Mouse (Mus musculus) midbrain, embryonic 10.5 days (tissue): ENCODE data around the gene Ehd4. TPM values are rescaled to one million over a fixed set of nuclear protein-coding genes. Genes with fewer than 3 reads are reported as not detected.

ENCODE experiments used
- DNase-seq: peaks from one replicate; pipeline ENCODE4 v3.0.0-alpha.2; 2017; ENCODE audit warnings: low spot score
- H3K27ac ChIP-seq: fragments of 300-500 bp; sonication (generic); replicated peaks from 2 replicates; pipeline ENCODE4 v1.5.1; 2016; ENCODE audit warnings: mild to moderate bottlenecking
- H3K27me3 ChIP-seq: fragments of 300-500 bp; sonication (generic); 2 replicates; pipeline ENCODE4 v1.6.1; 2016; ENCODE audit warnings: low read depth, mild to moderate bottlenecking; ENCODE audit not compliant: poor library complexity, severe bottlenecking
- H3K36me3 ChIP-seq: fragments of 300-500 bp; sonication (generic); 2 replicates; pipeline ENCODE4 v1.6.1; 2016; ENCODE audit warnings: mild to moderate bottlenecking, moderate library complexity
- H3K4me1 ChIP-seq: fragments of 300-500 bp; sonication (generic); 2 replicates; pipeline ENCODE4 v1.6.1; 2016
- H3K4me3 ChIP-seq: fragments of 300-500 bp; sonication (generic); 2 replicates; pipeline ENCODE4 v1.5.1; 2016; ENCODE audit warnings: mild to moderate bottlenecking, moderate library complexity
- H3K9me3 ChIP-seq: fragments of 300-500 bp; sonication (generic); replicated peaks from 2 replicates; pipeline ENCODE4 v1.6.1; 2016; ENCODE audit warnings: mild to moderate bottlenecking
- WGBS: fragments of 180-500 bp; shearing (Covaris S2); methylation state at CpG from one replicate; pipeline ENCODE4 v1.1.7; 2016; 5-methylcytosine and 5-hydroxymethylcytosine counted together
- polyA plus RNA-seq: library from polyadenylated mRNA; unstranded; fragments of >200 nt; fragmentation: Nextera tagmentation; extraction: Ambion mirVana; gene quantifications from 2 replicates; pipeline ENCODE4 v1.2.1, GENCODE M21; 2016

The Ehd4 gene
- polyA plus RNA-seq, 1 experiment from 2014 or later: 35.9 TPM

DNA sequence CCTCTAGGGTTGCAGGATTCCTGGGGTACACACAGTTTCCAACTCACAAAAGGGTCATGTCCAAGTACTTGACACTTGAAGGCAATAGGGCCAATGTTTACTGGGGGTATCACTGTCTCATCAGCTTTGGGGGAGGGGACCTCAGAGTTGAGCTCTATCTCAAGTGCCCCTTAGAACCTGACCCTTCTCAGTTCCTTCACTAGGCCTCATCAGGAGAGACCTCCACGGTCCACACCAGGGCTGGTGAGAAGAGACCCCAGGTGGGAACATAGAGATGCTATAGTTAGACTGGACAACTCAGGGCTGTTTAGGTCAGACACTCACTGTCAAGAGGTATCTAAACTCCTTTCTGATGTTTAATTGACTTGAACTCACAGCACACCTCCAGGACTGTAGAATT lies 15.3 kb downstream of the Ehd4 start:
- no peaks in the 10 kb centered on the region; the same call in 1 of the 2 replicates for H3K4me1 ChIP-seq
- 95% methylated on average over 1 of the region's 1 CpGs for WGBS
- DNase-seq: no peak
- H3K27me3 ChIP-seq: no peaks in the 10 kb centered on the region; the same call in 1 of the 2 replicates
- no peak overlapping the region for H3K4me3 ChIP-seq
- no peaks in the 10 kb centered on the region for H3K9me3 ChIP-seq
- no peak overlapping the region for H3K27ac ChIP-seq
- no peaks in the 10 kb centered on the region for H3K36me3 ChIP-seq

DNA sequence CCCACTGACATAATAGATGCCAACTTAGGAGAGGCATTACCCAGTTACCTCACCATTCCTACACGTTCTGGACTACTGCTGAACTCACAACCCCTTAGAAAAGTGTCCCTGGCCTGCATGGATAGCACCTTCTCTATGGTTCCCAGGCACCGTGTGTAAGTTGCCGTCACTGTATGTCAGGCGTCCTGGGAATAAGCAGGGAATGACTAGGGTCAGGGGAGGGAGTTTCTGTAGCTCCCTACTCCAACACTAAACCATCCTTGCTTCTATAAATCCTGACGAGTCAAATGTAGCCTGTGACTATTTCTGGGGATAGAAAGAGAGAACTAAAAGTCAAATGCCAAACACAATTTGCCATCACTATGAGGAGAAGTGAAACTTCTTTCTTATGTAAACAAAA lies 17.1 kb downstream of the Ehd4 start:
- WGBS: 74% methylated on average over 5 of the region's 5 CpGs
- no peaks in the 10 kb centered on the region; the same call in 1 of the 2 replicates for H3K4me1 ChIP-seq

DNA sequence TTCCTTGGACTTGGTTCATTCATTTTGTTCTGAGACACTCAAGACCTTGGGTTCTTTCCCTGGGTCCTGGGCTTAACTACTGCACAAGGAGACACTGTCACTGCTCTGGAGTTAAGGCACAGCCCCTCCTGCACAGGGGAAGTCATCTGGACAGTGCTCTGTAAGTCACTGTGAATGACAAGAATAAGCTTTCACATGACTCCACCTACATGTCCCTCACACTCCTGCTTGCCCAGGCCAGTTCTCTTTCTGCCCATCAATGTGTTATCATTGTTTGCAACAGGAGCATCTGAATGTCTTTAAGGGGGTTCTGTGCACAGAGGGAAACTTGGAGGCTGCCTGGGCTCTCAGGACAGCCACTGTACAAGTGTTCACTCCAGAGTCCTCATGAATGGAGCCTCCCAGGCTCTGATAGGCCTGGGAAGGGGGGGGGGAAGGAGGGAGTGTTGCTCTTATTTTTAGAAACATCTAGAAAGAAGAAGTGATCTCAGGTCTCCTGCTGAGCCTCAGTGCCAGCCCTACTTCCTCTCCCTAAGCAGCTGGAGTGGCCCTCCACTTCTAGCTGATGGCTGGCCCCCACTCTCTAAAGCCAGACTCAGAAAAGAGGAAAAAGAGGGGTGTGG lies 19.8 kb downstream of the Ehd4 start:
- no peak overlapping the region for H3K27ac ChIP-seq
- no peak overlapping the region for H3K4me3 ChIP-seq
- no peaks in the 10 kb centered on the region for H3K9me3 ChIP-seq
- DNase-seq: no peak
- no peaks in the 10 kb centered on the region; the same call in 1 of the 2 replicates for H3K27me3 ChIP-seq
- H3K36me3 ChIP-seq: no peaks in the 10 kb centered on the region
- no peaks in the 10 kb centered on the region; the same call in 1 of the 2 replicates for H3K4me1 ChIP-seq

More for the DNA sequence above, 17.1 kb downstream of the Ehd4 start:
- H3K36me3 ChIP-seq: no peaks in the 10 kb centered on the region
- H3K27me3 ChIP-seq: no peaks in the 10 kb centered on the region; the same call in 1 of the 2 replicates
- no peak for DNase-seq
- H3K4me3 ChIP-seq: no peak overlapping the region
- no peaks in the 10 kb centered on the region for H3K9me3 ChIP-seq
- H3K27ac ChIP-seq: no peak overlapping the region

DNA sequence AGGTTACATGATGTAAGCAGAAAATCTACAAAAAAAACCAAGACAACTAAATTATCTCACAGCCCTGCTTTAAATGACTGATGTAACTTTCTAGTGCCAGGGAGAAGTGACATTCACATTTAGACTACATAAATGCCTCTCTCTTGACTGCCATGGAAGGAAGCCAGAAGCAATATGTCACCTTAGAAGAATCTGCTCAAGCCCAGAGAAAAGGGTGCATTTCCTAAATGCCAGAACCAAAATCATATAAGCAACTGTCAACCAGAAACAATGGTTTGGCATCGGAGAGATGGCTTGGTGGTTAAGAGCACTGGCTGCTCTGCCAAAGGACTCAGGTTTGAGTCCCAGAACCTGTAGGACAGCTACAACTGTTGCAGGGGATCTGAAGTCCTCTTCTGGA lies 22.5 kb downstream of the Ehd4 start:
- WGBS: 90% methylated on average over 1 of the region's 1 CpGs

DNA sequence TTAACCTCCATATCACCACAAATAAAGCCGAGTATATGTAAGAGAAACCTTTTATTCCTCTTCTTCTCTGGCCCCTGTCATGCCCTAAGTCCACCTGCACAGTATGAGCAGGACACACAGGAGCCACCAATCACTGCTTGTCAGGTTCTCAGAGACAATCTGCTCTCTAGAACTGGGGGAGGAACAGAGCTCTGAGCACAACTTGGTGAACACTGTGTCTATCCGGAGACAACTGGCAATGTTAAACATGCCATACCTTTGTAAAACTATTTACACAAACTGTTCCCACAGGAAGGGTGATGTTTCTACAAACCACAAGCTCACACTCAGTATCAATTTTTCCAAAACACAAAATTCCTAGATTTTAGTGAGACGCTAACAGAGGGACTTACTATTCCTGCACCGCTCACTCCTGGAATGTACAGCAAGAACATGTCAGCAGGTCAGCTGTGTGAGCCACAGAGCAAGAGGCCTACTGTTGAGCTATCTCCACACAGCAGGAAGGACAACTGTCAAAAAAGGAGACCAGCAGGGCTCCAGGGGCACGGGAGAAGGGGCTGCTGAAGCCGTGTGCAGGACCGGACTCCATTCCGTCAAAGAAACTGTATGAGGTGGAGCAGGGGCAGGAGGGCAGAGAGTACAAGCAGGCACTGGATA lies 25.0 kb downstream of the Ehd4 start:
- Histone ChIP-seq H3K27ac (no peak overlapping the region), H3K27me3 (no peaks in the 10 kb centered on the region; the same call in 1 of the 2 replicates), H3K4me3 (no peak overlapping the region), H3K36me3 (peaks cover 4% of the 10 kb centered on the region), H3K9me3 (no peaks in the 10 kb centered on the region), H3K4me1 (peaks cover 5% of the 10 kb centered on the region)
- DNase-seq: no peak
- WGBS: 77% methylated on average over 8 of the region's 8 CpGs

More for the DNA sequence above, 22.5 kb downstream of the Ehd4 start:
- no peaks in the 10 kb centered on the region; the same call in 1 of the 2 replicates for H3K27me3 ChIP-seq
- no peaks in the 10 kb centered on the region for H3K36me3 ChIP-seq
- no peaks in the 10 kb centered on the region for H3K9me3 ChIP-seq
- H3K4me1 ChIP-seq: peaks cover 5% of the 10 kb centered on the region
- DNase-seq: no peak
- no peak overlapping the region for H3K4me3 ChIP-seq
- no peak overlapping the region for H3K27ac ChIP-seq

DNA sequence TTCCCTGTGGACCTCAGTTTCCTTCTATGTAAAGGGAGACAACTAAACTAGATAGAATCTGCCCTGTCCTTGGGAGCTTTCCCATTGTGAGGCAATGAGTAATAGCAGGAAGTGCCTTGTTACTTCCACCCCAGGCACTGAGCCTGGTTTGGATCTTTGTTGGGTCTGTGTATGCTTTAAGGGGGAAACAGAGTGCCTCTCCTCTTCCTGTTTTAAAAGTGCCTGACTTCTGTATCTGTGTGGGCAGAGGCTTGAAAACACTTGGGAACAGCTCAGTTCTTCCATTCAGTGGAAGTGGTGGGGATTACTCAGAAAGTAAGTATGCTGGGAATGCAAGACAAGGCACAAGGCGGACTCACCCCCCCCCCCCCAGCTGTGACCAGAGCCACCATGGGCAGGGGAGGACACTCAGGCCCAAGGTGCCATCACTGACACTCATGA lies 25.8 kb downstream of the Ehd4 start:
- Histone ChIP-seq H3K4me3 (no peak overlapping the region), H3K27ac (no peak overlapping the region; the same call in 1 of the 2 replicates), H3K36me3 (peaks cover 4% of the 10 kb centered on the region), H3K4me1 (peaks cover 5% of the 10 kb centered on the region), H3K27me3 (no peaks in the 10 kb centered on the region), H3K9me3 (no peaks in the 10 kb centered on the region)
- 67% methylated on average over 1 of the region's 1 CpGs for WGBS
- no peak for DNase-seq

DNA sequence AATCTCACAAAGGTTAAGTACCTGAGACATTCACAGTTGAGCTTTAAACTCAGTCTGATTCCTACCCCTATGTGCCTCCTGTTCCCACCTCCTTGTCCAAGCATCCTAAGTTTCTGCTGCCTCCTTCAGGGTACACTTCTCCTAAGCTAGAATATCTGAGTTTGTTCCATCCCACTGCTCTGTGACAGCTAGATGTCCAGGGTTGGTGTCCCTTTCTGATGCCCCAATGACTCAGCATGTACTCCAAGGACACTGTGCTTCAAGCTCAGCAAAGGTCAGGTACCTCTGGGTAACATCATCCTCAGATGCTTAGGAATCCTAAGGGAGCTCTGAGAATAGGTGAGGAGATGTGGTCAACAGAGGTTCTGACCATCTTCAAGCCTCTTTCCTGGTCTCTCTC lies 26.4 kb downstream of the Ehd4 start:
- Histone ChIP-seq H3K4me3 (no peak overlapping the region), H3K27me3 (no peaks in the 10 kb centered on the region), H3K9me3 (no peaks in the 10 kb centered on the region), H3K27ac (no peak overlapping the region; the same call in 1 of the 2 replicates), H3K4me1 (peaks cover 5% of the 10 kb centered on the region), H3K36me3 (peaks cover 4% of the 10 kb centered on the region)
- DNase-seq: no peak

DNA sequence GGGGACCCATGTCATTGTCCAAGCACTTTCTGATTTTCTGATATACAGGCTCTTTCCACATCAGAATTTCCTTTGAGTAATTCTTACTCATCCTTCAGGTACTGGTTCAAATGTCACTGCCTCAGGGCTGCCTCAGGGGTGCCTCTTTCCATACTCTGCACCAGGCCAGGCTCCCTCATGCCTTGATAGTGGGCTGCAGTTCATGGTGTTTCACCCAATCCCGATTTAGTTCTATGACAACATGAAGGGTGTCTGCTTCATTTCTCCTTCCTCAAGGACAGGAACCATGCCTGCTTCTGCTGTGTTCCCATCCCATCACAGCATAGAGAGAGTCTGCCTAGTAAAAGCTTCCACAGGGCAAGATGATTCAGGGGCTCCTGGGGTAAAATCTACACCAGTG lies 27.5 kb downstream of the Ehd4 start:
- no peak overlapping the region for H3K27ac ChIP-seq
- no peak for DNase-seq
- H3K4me3 ChIP-seq: no peak overlapping the region
- H3K9me3 ChIP-seq: no peaks in the 10 kb centered on the region
- peaks cover 4% of the 10 kb centered on the region for H3K36me3 ChIP-seq
- H3K4me1 ChIP-seq: peaks cover 5% of the 10 kb centered on the region
- 94% methylated on average over 1 of the region's 1 CpGs for WGBS
- no peaks in the 10 kb centered on the region for H3K27me3 ChIP-seq

DNA sequence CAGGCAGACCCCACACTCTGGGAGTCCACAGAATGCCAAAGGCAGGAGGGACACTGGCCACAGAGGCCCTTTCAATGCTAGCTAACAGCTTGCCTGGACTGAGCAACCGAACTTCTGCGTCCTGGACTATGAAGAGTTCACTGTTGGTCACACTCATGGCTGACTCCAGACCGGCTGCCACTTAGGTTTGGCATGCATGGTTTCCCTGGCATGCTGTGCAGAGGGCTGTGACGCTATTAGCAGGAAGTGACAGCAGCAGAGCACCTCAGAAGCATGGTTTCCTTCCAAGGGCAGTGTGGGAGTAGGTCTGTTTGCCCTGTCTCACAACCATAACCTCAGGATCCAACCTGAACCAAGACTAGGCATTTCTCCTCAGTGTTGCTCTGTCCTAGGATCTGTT lies 28.0 kb downstream of the Ehd4 start:
- Histone ChIP-seq H3K4me1 (peaks cover 5% of the 10 kb centered on the region), H3K27ac (no peak overlapping the region; the same call in 1 of the 2 replicates), H3K27me3 (no peaks in the 10 kb centered on the region), H3K36me3 (peaks cover 4% of the 10 kb centered on the region), H3K4me3 (no peak overlapping the region), H3K9me3 (no peaks in the 10 kb centered on the region)
- DNase-seq: no peak
- 91% methylated on average over 4 of the region's 4 CpGs for WGBS

DNA sequence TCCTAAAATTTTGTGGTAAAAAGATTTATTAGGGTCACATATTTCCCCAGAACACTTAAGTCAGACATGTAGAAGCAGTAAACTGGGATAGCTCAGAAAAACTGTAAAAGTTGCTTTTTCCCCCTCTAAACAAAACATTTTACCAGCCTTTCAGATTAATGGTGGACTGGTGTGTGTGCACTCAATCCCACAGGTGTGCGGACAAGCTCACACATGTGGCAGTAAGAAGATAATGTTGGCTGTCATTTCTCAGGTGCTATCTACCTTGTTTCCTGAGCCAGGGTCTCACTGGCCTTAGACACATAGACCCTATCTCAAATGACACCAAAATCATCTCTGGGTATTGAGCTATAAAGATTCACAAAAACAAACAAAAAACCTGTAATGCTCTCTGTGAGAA lies 28.9 kb downstream of the Ehd4 start:
- Histone ChIP-seq H3K27me3 (no peaks in the 10 kb centered on the region), H3K9me3 (no peaks in the 10 kb centered on the region), H3K4me3 (no peak overlapping the region), H3K27ac (no peak overlapping the region), H3K36me3 (peaks cover 4% of the 10 kb centered on the region), H3K4me1 (peaks cover 5% of the 10 kb centered on the region)
- 94% methylated on average over 1 of the region's 1 CpGs for WGBS
- DNase-seq: no peak

DNA sequence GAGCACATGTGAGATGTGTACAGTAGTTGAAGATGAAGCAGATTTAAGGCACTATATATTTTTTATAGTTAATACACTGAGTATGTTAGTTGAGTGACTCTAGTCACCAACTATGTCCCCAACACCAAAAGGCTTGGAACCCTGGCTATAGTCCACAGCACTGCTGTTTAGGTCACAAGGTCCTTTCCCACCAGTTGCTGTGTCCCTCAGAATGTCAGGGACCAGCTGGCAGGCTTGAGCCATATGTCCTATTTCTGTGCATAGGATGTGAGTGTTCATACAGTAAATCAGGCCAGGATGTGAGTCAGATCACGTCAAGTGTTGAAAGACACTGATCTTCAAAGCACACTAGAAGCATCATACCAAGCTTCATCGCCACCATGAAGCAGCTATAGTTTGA lies 29.5 kb downstream of the Ehd4 start:
- DNase-seq: no peak
- WGBS: 91% methylated on average over 2 of the region's 2 CpGs
- H3K4me3 ChIP-seq: no peak overlapping the region
- no peaks in the 10 kb centered on the region for H3K9me3 ChIP-seq
- H3K36me3 ChIP-seq: peaks cover 4% of the 10 kb centered on the region
- no peaks in the 10 kb centered on the region for H3K27me3 ChIP-seq
- no peak overlapping the region for H3K27ac ChIP-seq
- peaks cover 5% of the 10 kb centered on the region for H3K4me1 ChIP-seq

DNA sequence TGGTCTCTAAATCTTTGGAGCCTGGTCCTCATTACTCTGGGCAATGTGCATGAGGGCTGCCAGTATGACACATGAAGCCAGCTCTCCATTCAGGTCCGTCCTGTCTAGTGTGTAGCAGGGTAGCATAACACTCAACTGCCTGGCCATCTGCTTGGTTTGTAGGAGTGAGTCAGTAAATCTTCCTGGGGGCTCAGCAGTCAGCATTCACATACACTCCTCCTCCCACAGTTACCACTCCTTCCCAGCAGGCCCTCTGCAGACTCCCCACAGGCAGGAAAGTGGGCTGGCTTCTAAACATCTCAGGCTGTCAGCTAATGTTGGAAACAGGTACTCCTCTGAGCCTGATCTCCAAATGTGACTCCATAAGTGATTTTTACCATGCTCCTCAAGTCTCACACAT lies 30.3 kb downstream of the Ehd4 start:
- H3K4me3 ChIP-seq: no peak overlapping the region
- peaks cover 5% of the 10 kb centered on the region for H3K4me1 ChIP-seq
- H3K36me3 ChIP-seq: peaks cover 4% of the 10 kb centered on the region
- H3K9me3 ChIP-seq: no peaks in the 10 kb centered on the region
- 56% methylated on average over 1 of the region's 1 CpGs for WGBS
- no peaks in the 10 kb centered on the region for H3K27me3 ChIP-seq
- no peak for DNase-seq
- no peak overlapping the region for H3K27ac ChIP-seq

DNA sequence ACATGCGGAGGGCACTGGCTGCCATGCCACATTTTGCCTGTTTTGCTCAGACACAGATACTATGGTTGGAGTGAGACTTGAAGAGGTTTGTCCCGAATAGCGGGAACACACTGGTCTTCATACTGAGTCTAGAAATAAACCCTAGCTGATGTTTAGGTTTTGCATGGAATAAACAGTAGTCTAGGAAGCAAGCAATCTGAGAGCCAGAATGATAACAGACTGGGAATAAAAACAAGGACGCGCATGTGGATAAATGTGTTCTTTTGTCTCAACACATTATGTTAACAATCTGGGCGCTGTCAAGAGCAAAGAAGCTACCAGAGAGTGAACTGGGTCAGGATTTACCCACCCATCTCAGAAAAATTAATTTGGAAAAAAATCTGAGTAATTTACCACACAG lies 31.4 kb downstream of the Ehd4 start:
- DNase-seq: no peak
- no peaks in the 10 kb centered on the region for H3K4me1 ChIP-seq
- H3K36me3 ChIP-seq: peaks cover 4% of the 10 kb centered on the region
- no peaks in the 10 kb centered on the region for H3K27me3 ChIP-seq
- no peak overlapping the region for H3K27ac ChIP-seq
- no peak overlapping the region for H3K4me3 ChIP-seq
- no peaks in the 10 kb centered on the region for H3K9me3 ChIP-seq
- 96% methylated on average over 6 of the region's 6 CpGs for WGBS
